9 mouse cellular contexts compared by ENCODE assay signal in the genomic region with DNA sequence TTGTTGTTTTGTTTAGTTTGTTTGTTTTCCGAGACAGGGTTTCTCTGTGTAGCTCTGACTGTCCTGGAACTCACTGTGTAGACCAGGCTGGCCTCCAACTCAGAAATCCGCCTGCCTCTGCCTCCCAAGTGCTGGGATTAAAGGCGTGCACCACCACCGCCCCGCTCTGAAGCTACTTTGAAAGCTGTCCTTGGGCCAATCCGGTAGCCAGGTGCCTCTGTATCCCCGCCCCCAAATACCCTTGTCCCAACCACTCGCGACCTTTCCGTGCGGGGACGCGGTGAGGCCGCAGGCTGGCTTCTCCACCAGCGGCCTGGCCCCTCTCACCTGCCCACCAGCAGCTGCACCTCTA. TPM values are rescaled to one million over a fixed set of nuclear protein-coding genes. Genes with fewer than 3 reads are reported as not detected.
DNase-seq lines count a peak whose midpoint lies in the region; ATAC-seq and TF ChIP-seq lines count a peak whose summit lies in the region.
"Not testable (repeated sequence)": the region's sequence is repeated elsewhere in the genome, so short reads cannot be mapped to it uniquely, and the experiment has no call there.
"Had no signal": no experiment of that assay in that cellular context is flagged by ENCODE, and none has a peak within 500 bp of the region (broad histone marks: within the 10 kb centered on the region; RNA-seq: fewer than 3 reads in every experiment).

No protein-coding gene starts in this region.

- H3K9me3 ChIP-seq in embryonic facial prominence, embryonic 14.5 days (ENCODE audit: control insufficient read depth, low read length); hindbrain, embryonic 15.5 days; limb, embryonic 10.5 days (replicated peaks); lung, embryonic 15.5 days: not testable (repeated sequence)

- CTCF ChIA-PET in Patski (lab: Charles Lee): interaction anchor here (1.1 to 1.4 kb wide), 2 partner anchors 13 to 188 kb away, joined by 3 to 4 read pairs; no protein-coding TSS in a partner anchor

- POLR2A ChIA-PET in Patski (lab: Charles Lee): not testable (repeated sequence)

- TF ChIP-seq POLR2A in thymus, adult 2 months (IDR thresholded peaks at IDR 0.05; ENCODE audit: control insufficient read depth, extremely low read depth, insufficient read depth, low read length, poor library complexity): not testable (repeated sequence)

- H3K4me3 ChIP-seq in embryonic facial prominence, embryonic 14.5 days (ENCODE audit: low read depth, low read length): peak overlapping the region; percentile 81
- peak overlapping the region; percentile 69 for H3K4me3 ChIP-seq in hindbrain, embryonic 15.5 days
- H3K4me3 ChIP-seq in limb, embryonic 10.5 days: peak overlapping the region; percentile 78
- peak overlapping the region; percentile 91 for H3K4me3 ChIP-seq in lung, embryonic 15.5 days
- H3K4me3 ChIP-seq in thymus, adult 2 months (ENCODE audit: control insufficient read depth, insufficient read depth, low read length): peak overlapping the region; percentile 99

- TF ChIP-seq CTCF in Patski (IDR thresholded peaks at IDR 0.05); thymus, adult 2 months (IDR thresholded peaks at IDR 0.05; ENCODE audit: borderline replicate concordance, control insufficient read depth, extremely low read depth, insufficient read depth, low read length, poor library complexity): not testable (repeated sequence)

- 7% methylated on average over 15 of the region's 15 CpGs for WGBS in embryonic facial prominence, embryonic 14.5 days
- 5% methylated on average over 15 of the region's 15 CpGs for WGBS in hindbrain, embryonic 15.5 days
- 7% methylated on average over 15 of the region's 15 CpGs for WGBS in limb, embryonic 10.5 days
- WGBS in lung, embryonic 15.5 days: 6% methylated on average over 15 of the region's 15 CpGs
- WGBS in thymus, adult 2 months: 5% methylated on average over 15 of the region's 15 CpGs

- H3K4me2 ChIP-seq in embryonic facial prominence, embryonic 14.5 days (ENCODE audit: low read depth, low read length): peak overlapping the region; percentile 46
- H3K4me2 ChIP-seq in hindbrain, embryonic 15.5 days: peak overlapping the region; percentile 55
- peak overlapping the region; percentile 51 for H3K4me2 ChIP-seq in lung, embryonic 15.5 days

- H3K27ac ChIP-seq in embryonic facial prominence, embryonic 14.5 days (replicated peaks; ENCODE audit: low read depth, low read length): peak overlapping the region; percentile 91
- peak overlapping the region; percentile 96 for H3K27ac ChIP-seq in hindbrain, embryonic 15.5 days (replicated peaks)
- H3K27ac ChIP-seq in limb, embryonic 10.5 days: peak overlapping the region; percentile 97
- H3K27ac ChIP-seq in lung, embryonic 15.5 days: peak overlapping the region; percentile 97
- peak overlapping the region; percentile 91 for H3K27ac ChIP-seq in thymus, adult 2 months (ENCODE audit: control insufficient read depth, insufficient read depth, low read length)

- DNase-seq in Patski (ENCODE audit: low read depth, low spot score); limb, embryonic 10.5 days (ENCODE audit: low spot score); thymus, adult 2 months: not testable (repeated sequence)
- DNase-seq in embryonic facial prominence, embryonic 14.5 days (ENCODE audit: low spot score): peak; percentile 84

- peak overlapping the region; percentile 83 for H3K9ac ChIP-seq in embryonic facial prominence, embryonic 14.5 days (ENCODE audit: low read depth, low read length)
- peak overlapping the region; percentile 68 for H3K9ac ChIP-seq in hindbrain, embryonic 15.5 days
- peak overlapping the region; percentile 85 for H3K9ac ChIP-seq in lung, embryonic 15.5 days

- not testable (repeated sequence) for H3K36me3 ChIP-seq in embryonic facial prominence, embryonic 14.5 days (ENCODE audit: control insufficient read depth, insufficient read depth, low read length); hindbrain, embryonic 15.5 days; limb, embryonic 10.5 days; lung, embryonic 15.5 days; thymus, adult 2 months (ENCODE audit: control insufficient read depth, insufficient read depth, low read length)

- ATAC-seq in Patski: peak; percentile 60
- ATAC-seq in embryonic facial prominence, embryonic 14.5 days (ENCODE audit: low read depth): peak; percentile 51
- ATAC-seq in granulocyte monocyte progenitor cell, adult 5-6 weeks (replicated peaks; ENCODE audit: poor library complexity, severe bottlenecking): peak; percentile 61
- ATAC-seq in hindbrain, embryonic 15.5 days (ENCODE audit: low FRiP score, low read depth): peak; percentile 61
- peak; percentile 51 for ATAC-seq in lung, embryonic 15.5 days (ENCODE audit: borderline replicate concordance, extremely low read depth, low FRiP score, low TSS enrichment)
- peak; percentile 28 for ATAC-seq in monocyte, adult 5-6 weeks (replicated peaks; ENCODE audit: insufficient number of reproducible peaks, low FRiP score, low TSS enrichment, poor library complexity, severe bottlenecking)

- not testable (repeated sequence) for H3K4me1 ChIP-seq in embryonic facial prominence, embryonic 14.5 days (ENCODE audit: control insufficient read depth, insufficient read depth, low read length); limb, embryonic 10.5 days; thymus, adult 2 months (replicated peaks; ENCODE audit: control insufficient read depth, insufficient read depth, low read length)
- H3K4me1 ChIP-seq in hindbrain, embryonic 15.5 days (replicated peaks): peaks cover 25% of the 10 kb centered on the region
- peaks cover 11% of the 10 kb centered on the region for H3K4me1 ChIP-seq in lung, embryonic 15.5 days

- H3K27me3 ChIP-seq in Patski; embryonic facial prominence, embryonic 14.5 days (replicated peaks; ENCODE audit: control insufficient read depth, insufficient read depth, low read length); hindbrain, embryonic 15.5 days; limb, embryonic 10.5 days (ENCODE audit: low read depth, poor library complexity, severe bottlenecking); lung, embryonic 15.5 days; thymus, adult 2 months (ENCODE audit: control insufficient read depth, insufficient read depth, low read length): not testable (repeated sequence)

- in situ Hi-C loops in Patski (cut with MboI; ENCODE audit: low pct_unique_long_range_greater_than_20kb): not testable (repeated sequence)

RNA-seq across cellular contexts. Expression of gene Slx4ip, which starts 0.3 kb away (rescaled TPM):
- 6.6 TPM for polyA plus RNA-seq in Patski (2021)
- polyA plus RNA-seq in embryonic facial prominence, embryonic 14.5 days (2014; fragmentation: Nextera tagmentation; extraction: Ambion mirVana): 6.1 and 6.9 TPM in 2 replicates
- total RNA-seq in granulocyte monocyte progenitor cell, adult 5-6 weeks (2014; fragmentation: Nextera tagmentation): 5.4 and 7.7 TPM in 2 replicates
- 3.9 and 5.6 TPM in 2 replicates for total RNA-seq in granulocyte monocyte progenitor cell, adult 5-6 weeks (2017)
- 11.3 and 13.1 TPM in 2 replicates for polyA plus RNA-seq in hindbrain, embryonic 15.5 days (2015; fragmentation: Nextera tagmentation; extraction: Ambion mirVana)
- 6.1 and 7.4 TPM in 2 replicates for polyA plus RNA-seq in limb, embryonic 10.5 days (2016; fragmentation: Nextera tagmentation; extraction: Ambion mirVana)
- polyA plus RNA-seq in lung, embryonic 15.5 days (2015; fragmentation: Nextera tagmentation; extraction: Ambion mirVana): 7.2 and 7.3 TPM in 2 replicates
- total RNA-seq in monocyte, adult 5-6 weeks (2017): 1.5 to 5.4 TPM (median 4.8 TPM) in 3 replicates
- polyA plus RNA-seq in thymus, adult 2 months (2012; rRNA removed): 1.0 and 1.4 TPM in 2 replicates

RNA-seq across cellular contexts. Expression of gene AL731706.1, which starts 0.5 kb away (rescaled TPM):
- polyA plus RNA-seq in Patski (2021): 17.0 TPM
- polyA plus RNA-seq in embryonic facial prominence, embryonic 14.5 days (2014; fragmentation: Nextera tagmentation; extraction: Ambion mirVana): 32.2 and 39.3 TPM in 2 replicates
- 9.9 and 10.1 TPM in 2 replicates for total RNA-seq in granulocyte monocyte progenitor cell, adult 5-6 weeks (2014; fragmentation: Nextera tagmentation)
- total RNA-seq in granulocyte monocyte progenitor cell, adult 5-6 weeks (2017): 11.8 and 27.1 TPM in 2 replicates
- 21.9 and 22.3 TPM in 2 replicates for polyA plus RNA-seq in hindbrain, embryonic 15.5 days (2015; fragmentation: Nextera tagmentation; extraction: Ambion mirVana)
- 18.9 and 21.7 TPM in 2 replicates for polyA plus RNA-seq in limb, embryonic 10.5 days (2016; fragmentation: Nextera tagmentation; extraction: Ambion mirVana)
- polyA plus RNA-seq in lung, embryonic 15.5 days (2015; fragmentation: Nextera tagmentation; extraction: Ambion mirVana): 25.1 and 31.7 TPM in 2 replicates
- 0.75 to 13.1 TPM (median 5.0 TPM) in 3 replicates for total RNA-seq in monocyte, adult 5-6 weeks (2017)
- polyA plus RNA-seq in thymus, adult 2 months (2012; rRNA removed): 7.5 and 8.0 TPM in 2 replicates

RNA-seq across cellular contexts. Expression of gene Mkks, which starts 0.5 kb away (rescaled TPM):
- 24.0 TPM for polyA plus RNA-seq in Patski (2021)
- polyA plus RNA-seq in embryonic facial prominence, embryonic 14.5 days (2014; fragmentation: Nextera tagmentation; extraction: Ambion mirVana): 12.3 and 13.8 TPM in 2 replicates
- total RNA-seq in granulocyte monocyte progenitor cell, adult 5-6 weeks (2014; fragmentation: Nextera tagmentation): 17.4 and 18.0 TPM in 2 replicates
- total RNA-seq in granulocyte monocyte progenitor cell, adult 5-6 weeks (2017): 8.0 and 10.8 TPM in 2 replicates
- 12.4 and 13.2 TPM in 2 replicates for polyA plus RNA-seq in hindbrain, embryonic 15.5 days (2015; fragmentation: Nextera tagmentation; extraction: Ambion mirVana)
- polyA plus RNA-seq in limb, embryonic 10.5 days (2016; fragmentation: Nextera tagmentation; extraction: Ambion mirVana): 11.8 and 12.4 TPM in 2 replicates
- 11.6 and 12.1 TPM in 2 replicates for polyA plus RNA-seq in lung, embryonic 15.5 days (2015; fragmentation: Nextera tagmentation; extraction: Ambion mirVana)
- 7.8 to 10.7 TPM (median 8.8 TPM) in 3 replicates for total RNA-seq in monocyte, adult 5-6 weeks (2017)
- polyA plus RNA-seq in thymus, adult 2 months (2012; rRNA removed): 3.8 and 4.6 TPM in 2 replicates

RNA-seq across cellular contexts. Expression of gene AL731706.2, which starts 5.2 kb away (rescaled TPM):
- 52.0 TPM for polyA plus RNA-seq in Patski (2021)
- polyA plus RNA-seq in embryonic facial prominence, embryonic 14.5 days (2014; fragmentation: Nextera tagmentation; extraction: Ambion mirVana): 31.6 and 48.3 TPM in 2 replicates
- 19.3 and 63.7 TPM in 2 replicates for total RNA-seq in granulocyte monocyte progenitor cell, adult 5-6 weeks (2014; fragmentation: Nextera tagmentation)
- not detected in 2 replicates for total RNA-seq in granulocyte monocyte progenitor cell, adult 5-6 weeks (2017)
- polyA plus RNA-seq in hindbrain, embryonic 15.5 days (2015; fragmentation: Nextera tagmentation; extraction: Ambion mirVana): 34.1 and 36.1 TPM in 2 replicates
- polyA plus RNA-seq in limb, embryonic 10.5 days (2016; fragmentation: Nextera tagmentation; extraction: Ambion mirVana): 40.4 and 46.1 TPM in 2 replicates
- 38.9 and 39.8 TPM in 2 replicates for polyA plus RNA-seq in lung, embryonic 15.5 days (2015; fragmentation: Nextera tagmentation; extraction: Ambion mirVana)
- total RNA-seq in monocyte, adult 5-6 weeks (2017): 13.4 to 63.0 TPM in 2 of 3 replicates, not detected in the other
- polyA plus RNA-seq in thymus, adult 2 months (2012; rRNA removed): not detected in 2 replicates
- polyA plus RNA-seq: urinary bladder, adult 2 months had no signal
